Mouse (Mus musculus): ENCODE measurements around the gene Hnf4a. TPM values are rescaled to one million over a fixed set of nuclear protein-coding genes. Genes with fewer than 3 reads are reported as not detected.

Gene Hnf4a
- total RNA-seq, 2 experiments from 2014 or later, result 0.05 TPM; not detected in 1

DNA sequence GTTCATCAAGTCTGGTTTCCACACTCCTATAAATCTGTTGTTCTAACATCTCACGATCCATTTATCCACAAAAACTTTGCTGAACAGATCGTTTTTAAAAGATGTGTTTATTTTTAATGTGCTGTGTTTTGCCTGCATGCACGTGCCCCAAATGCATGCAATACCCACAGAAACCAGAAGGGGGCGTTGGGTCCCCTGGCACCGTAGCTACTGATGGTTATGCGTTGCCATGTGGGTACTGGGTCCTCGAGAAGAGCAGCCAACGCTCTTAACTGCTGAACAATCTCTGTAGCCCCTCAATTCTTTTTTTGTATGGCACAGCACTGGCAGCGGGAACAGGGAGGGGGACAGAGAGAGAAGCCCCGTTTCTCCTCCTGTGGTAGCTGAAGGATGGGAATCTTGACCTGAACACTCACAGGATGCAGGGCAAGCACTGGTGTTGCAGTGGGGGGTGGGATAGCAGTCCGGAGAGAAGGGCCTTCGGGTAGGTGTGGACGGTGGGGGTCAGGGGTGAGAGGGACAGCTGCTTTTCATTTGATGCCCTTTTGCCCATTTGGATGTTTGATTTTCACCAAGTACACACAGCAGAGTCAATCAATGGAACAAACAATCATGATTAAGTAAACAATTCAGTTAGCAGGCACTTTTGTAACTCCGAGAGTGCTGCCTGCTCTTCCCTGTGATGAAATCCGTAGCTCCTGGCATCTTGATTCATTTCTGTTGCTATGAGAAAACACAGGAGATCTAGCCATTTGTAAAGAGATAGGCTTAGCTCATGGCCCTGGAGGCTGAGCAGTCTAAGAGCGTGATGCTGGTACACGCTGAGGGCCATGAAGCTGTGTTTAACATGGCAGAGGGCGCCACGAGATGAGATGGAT lies 80.0 kb downstream of the Hnf4a start:
- peak in 1 of 2 experiments; percentile 43 for DNase-seq

DNA sequence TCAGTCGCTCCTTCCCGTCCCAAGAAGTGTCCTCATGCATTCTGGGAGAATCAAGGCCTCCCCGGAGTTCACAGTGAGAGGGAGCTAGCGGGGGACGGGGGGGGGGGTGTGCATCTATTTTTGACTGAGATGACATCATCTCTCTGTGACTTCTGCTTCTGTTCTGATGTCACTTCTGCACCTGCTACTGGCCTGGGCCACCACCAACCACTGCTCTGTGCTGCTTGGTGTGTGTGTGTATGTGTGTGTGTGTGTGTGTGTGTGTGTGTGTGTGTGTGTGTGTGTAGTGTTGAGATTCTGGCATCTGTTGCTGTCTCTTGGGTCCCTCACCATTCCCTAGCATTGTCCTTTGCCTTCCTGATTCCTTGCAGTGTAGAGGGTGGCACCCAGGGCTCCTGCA lies 80.9 kb downstream of the Hnf4a start:
- intact Hi-C loops (cut with DNase I), result no loop called here
- DNase-seq, result no peak

More for the DNA sequence above, 80.0 kb downstream of the Hnf4a start:
- intact Hi-C loops (cut with DNase I), result no loop called here

GRCm38 (mm10) chr2:163590211-163590610 lies 83.6 kb downstream of the Hnf4a start:
- DNase-seq, result no peak
- intact Hi-C loops (cut with DNase I), result no loop called here

DNA sequence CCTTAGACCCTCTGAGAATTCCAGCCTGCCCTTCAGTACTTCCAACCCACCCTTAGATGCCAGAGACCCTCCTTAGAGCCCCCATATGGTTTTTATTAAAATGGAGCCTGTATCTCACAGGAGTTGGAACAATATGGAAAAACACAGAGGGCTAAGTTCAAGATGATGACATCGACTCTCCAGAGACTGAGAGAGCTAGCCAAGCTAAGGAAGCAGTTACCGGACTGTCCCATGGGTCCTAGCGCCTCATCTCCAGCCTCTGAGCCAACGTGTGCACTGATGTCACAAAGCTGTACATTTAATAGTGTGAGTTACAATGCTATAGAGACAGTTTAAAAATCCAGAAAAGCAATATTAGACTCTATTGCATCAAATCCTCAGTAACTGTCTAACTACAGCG lies 84.4 kb downstream of the Hnf4a start:
- no peak for DNase-seq
- intact Hi-C loops (cut with DNase I), result no loop called here

DNA sequence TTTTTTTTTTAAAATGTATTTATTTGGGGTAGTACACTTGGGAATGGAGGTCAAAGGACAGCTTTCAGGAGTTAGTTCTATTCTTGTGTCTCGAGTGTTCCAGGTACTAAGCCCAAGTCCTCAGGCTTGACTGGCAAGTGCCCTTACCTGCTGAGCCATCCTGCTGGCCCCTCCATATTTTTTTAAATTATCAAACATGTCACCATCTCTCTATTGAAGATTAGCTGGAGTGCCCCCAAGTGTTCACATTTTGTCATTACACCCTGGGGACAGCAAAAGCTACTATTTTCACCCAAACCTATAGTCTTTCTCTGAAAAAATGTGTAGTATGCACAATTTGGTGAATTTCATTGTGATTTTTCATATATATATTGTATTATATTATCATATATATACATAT lies 85.5 kb downstream of the Hnf4a start:
- intact Hi-C loops (cut with DNase I), result no loop called here

DNA sequence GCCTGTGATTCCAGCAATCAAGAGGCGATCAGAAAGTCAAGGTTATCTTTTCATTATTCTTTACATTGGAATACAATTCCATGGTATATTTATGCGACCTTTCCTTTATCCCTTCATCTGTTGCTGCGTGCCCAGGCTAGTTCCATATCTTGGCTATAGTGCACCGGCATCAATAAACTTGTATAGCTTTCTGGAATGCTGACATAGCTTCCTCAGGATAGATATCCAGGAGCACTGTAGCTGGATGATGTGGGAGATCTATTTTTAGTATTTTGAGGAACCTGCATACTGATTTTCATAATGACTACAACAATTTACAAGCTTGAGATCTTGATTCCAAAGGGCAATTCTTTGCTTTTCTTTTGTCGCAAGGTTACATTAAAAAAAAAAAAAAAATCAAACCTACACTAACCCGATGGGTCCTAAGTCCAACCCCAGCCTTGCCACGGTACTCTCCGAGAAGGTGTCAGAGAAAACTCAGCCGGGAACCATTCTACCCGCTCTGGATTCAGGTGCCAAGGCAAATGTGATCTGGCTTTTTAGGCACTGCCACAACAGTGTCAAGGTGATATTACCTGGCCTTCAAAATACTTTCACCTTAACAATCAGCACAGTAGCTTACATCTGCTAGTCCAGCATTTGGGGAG lies 87.2 kb downstream of the Hnf4a start:
- DNase-seq, result no peak
- intact Hi-C loops (cut with DNase I), result no loop called here

More for the DNA sequence above, 85.5 kb downstream of the Hnf4a start:
- peak in 1 of 2 experiments; percentile 50 for DNase-seq

DNA sequence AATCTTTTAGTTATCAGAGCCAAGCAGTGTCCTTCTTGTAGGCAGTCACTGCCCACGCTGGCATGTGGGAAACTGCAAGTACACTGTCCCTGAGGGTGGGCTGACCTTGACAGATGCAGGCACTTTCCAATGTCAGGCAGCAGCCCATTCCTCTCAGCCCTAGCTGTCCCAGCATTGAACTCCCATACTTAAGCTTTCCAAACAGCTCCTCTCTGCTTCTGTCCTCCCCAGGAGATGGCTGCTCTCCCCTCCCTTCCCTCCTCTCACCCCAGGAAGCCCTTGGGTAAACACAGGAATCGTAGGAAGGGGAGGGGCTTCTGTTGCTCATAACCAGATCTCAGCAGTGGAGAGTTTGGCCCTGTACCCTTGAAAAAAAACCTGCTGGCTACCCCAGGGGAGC lies 88.5 kb downstream of the Hnf4a start:
- DNase-seq, result peak in 1 of 2 experiments; percentile 25
- intact Hi-C loops (cut with DNase I), result no loop called here

DNA sequence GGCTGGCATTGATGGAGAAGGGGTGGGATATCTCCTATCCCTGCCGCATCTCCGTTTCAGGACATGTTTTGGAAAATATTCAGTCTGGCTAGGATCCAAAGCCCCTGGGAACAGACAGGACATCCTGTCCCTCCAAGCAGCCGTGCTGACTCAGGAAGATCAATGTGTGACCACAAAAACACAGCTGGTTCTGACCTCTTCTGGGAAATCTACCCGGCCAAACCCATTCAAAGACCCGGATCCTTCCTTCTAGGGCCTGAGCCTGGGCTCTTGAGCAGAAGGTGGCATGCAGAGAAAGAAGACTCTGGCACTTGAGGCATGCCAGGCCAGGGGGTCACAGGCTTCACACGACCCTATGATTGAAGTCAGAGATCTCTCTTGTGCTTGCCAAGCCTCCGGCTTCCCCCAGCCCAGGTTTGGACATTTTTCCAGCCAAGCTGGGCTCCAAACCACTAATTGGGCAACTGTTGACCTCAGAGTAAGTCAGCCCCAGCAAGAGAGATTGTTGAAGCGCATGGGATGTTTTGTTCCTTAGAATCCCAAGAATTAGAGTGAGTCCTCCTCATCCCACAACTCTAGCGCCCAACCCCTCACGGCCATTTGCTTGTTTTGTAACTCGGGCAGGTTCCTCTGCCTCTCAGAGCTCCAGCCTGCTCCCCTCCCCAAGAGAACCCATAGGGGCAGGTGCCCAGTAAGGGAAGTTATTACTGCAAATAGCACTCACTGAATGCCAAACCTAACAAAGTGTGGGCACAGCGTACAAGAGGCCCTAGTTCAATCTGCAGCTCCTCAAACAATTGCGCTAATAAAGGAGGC lies 89.7 kb downstream of the Hnf4a start:
- intact Hi-C loops (cut with DNase I), result no loop called here
- DNase-seq, result peak; percentile 67 to 73

DNA sequence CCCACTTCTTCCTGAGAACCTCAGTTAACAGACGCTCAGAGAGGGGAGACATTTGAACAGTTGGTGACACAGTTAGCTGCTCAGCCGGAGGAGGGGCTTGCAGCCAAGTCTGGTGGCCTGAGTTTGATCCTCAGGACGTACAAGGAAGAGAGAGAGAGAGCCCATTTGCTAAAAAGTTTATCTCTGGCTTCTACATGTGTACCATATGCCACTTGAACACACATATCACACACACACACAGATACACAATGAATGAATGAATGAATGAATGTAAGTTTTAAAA lies 90.2 kb downstream of the Hnf4a start:
- intact Hi-C loops (cut with DNase I), result no loop called here
- DNase-seq, result no peak

DNA sequence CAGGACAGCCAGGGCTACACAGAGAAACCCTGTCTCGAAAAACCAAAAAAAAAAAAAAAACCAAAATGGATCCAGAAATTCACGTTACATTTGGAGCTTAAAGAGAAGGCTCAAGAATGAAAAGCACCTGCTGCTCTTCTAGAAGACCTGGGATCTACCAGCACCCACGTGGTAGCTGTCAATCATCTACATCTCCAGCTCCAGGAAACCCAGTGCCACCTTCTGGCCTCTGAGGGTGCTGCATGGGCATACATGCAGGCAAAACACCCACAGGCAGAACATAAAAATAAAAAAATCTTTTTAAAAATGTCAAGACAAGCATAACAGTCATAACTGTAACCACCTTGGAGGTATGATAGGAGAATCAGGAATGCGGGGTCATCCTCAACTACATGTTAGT lies 91.1 kb downstream of the Hnf4a start:
- DNase-seq, result peak; percentile 32 to 54
- intact Hi-C loops (cut with DNase I), result no loop called here

- intact Hi-C loops (cut with DNase I), result loop anchor here (1.0 kb wide), 1 partner anchor 65 kb away; no protein-coding TSS in a partner anchor
These were observed 92.6 kb downstream of the Hnf4a start for GRCm38 (mm10) chr2:163599226-163599625.

DNA sequence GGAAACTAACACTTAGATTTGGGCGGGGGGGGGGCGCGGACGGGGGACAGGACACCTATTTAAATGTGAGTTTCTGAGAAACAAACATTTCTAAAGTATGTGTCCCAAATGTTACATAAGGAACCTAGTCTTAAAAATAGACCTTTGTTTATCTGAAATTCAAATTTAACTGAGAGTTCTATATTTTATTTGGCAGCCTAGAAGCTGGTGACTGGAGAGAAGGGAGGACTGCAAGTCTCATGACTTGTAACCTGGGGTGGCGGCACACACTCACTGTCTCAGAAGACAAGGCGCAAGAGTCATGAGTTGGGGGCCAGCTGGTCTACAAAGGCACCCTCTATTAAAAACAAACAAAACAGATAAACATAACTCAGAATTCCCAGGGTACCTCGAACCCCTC lies 94.5 kb downstream of the Hnf4a start:
- no peak for DNase-seq
- intact Hi-C loops (cut with DNase I), result loop anchor here (5.0 to 10.0 kb wide), 3 partner anchors 36 to 221 kb away; partner anchors contain the start of gene Ccn5

More at GRCm38 (mm10) chr2:163599226-163599625, 92.6 kb downstream of the Hnf4a start:
- DNase-seq, result peak; percentile 74 to 84

DNA sequence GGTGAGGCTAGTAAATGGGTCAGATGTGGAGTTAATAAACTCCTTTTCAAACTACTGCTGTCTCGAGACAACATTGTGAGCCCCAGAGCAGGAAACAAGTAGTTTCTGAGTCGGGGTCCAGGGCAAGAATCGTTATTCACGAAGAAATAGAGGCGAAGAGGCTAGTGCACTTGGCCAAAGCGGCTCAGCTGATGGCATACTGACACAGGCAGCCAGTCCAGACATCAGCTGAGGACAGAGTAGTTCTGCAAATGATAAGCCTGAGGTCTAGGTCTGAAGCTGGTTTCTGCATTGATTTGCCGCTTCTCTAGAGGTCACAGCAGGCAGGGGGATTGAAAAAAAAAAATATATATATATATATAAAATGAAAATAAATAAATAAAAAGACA lies 95.1 kb downstream of the Hnf4a start:
- DNase-seq, result no peak
- intact Hi-C loops (cut with DNase I), result loop anchor here (1.0 to 10.0 kb wide), 4 partner anchors 36 to 221 kb away; partner anchors contain the start of gene Ccn5

DNA sequence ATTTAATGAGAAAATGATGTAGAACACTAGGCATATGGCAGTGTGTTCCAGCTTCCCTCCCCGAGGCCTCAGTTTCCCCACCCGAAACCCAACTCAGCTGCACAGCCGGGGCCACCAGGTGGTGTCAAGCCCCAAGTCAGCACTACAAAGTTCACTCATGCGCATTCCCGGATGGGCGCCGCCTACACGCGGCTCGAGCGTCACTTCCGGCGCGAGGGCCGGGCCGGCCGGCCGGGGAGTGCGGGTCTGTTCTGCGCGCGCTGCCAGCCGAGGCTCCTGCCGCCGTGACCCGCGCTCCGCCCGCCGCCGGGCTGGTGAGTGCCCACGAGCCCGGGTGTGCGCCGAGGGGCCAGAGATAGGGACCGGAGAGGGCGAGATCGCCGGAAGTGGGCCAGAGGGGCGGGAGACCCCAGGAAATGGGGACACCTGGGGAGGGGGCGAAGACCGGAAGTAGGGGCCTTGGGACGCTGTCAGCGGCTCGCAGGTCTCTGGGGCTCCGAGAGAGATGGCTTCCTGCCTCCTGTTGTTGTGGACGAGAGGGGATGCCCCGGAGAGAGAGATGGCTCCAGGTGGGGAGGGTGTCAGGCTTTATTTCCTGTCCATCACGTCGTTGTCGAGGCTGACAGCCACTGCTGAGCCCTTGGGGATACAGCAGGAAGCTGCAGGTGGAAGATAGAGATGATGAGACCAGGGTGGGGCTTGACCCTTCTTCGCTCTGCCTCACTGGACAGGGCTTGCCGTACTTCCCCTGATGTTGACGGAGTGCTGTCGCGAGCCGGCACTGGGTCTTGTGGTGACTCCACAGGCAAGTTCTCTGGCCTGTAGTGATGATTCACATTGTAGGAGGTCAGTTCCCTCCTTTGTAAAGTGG lies 95.7 kb downstream of the Hnf4a start, which contains the start of gene Ttpal:
Ttpal (plus strand) TSS at position 214 of the 871 bp plus-strand sequence.
- DNase-seq, result peak; percentile 91 to 92
- intact Hi-C loops (cut with DNase I), result loop anchor here (1.0 to 10.0 kb wide), 4 partner anchors 35 to 220 kb away; partner anchors contain the start of gene Ccn5

GRCm38 (mm10) chr2:163606161-163606560 lies 99.6 kb downstream of the Hnf4a start:
- intact Hi-C loops (cut with DNase I), result loop anchor here (10.0 kb wide), 1 partner anchor 179 kb away; no protein-coding TSS in a partner anchor
- DNase-seq, result no peak

DNA sequence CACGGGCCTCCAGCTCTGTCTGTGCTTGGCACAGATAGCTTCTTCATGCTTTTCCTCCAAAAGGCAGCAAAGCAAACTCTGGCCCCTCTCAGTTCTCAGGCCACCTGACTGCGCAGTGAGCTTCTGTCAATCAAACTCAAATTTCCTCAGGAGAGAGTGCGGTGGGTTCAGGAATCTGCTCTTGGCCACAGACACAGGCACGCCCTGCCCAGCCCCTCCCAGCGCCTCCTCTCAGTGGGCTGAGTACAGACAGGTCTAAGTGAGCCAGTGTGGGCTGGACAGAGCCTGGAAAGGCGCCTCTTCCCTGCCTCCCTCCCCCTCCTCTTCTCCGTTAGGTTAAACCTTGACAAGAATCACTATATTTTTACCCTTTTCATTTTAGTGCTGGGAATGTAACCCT lies 101.4 kb downstream of the Hnf4a start:
- intact Hi-C loops (cut with DNase I), result loop anchor here (10.0 kb wide), 1 partner anchor 177 kb away; no protein-coding TSS in a partner anchor
- no peak for DNase-seq

DNA sequence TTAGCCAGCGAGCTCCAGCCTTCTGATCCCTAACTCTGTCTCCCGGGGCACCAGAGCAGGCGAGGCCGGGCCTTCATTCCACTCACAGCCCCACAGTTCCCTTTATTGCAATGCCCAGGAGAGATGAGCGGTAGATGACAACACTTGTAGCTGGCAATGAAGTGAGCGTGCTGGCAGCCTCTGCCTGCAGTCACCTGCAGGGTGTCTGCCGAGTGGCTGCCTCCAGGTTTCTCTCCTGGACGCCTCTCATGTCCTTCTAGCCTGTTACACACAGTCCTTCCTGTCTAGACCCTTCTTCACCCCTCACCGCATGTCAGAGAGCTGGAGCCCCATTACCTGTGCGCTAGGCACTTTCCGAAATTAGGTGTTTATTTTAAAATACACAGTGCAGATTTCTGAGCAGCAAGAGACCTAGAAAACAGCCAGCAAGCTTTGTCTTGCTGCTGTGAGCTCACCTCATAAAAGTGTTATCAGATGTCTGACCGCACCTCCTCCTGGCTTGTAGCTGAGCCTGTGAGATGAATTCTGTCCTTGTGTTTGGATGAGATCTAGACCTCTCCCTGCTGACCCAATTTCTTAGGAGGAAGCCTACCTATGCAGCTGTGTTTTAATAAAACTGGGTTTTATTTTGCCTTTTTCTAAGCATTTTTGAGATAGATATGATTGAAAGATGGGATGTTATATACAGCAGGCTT lies 102.8 kb downstream of the Hnf4a start:
- intact Hi-C loops (cut with DNase I), result loop anchor here (10.0 kb wide), 1 partner anchor 175 kb away; no protein-coding TSS in a partner anchor
- DNase-seq, result peak in 1 of 2 experiments; percentile 28

DNA sequence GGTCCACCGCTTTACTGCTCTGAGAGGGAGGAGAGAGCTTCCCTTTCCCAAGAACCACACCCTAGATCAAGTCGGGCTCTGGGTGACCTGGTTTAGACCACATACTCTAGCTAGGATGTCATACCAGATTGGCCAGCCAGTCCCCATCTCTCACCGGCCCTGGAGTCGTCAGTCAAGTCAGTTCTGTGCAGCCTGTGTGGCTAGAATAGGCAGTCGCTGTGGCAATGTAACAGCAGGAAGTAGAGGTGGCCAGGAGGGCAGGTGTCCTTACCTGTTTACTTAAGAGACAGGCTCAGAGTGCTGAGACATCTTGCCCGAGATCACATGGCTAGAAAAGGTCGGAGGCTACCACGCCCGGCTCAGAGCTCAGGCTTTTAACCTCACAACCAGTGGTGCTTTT lies 104.6 kb downstream of the Hnf4a start:
- no peak for DNase-seq
- intact Hi-C loops (cut with DNase I), result loop anchor here (2.0 kb wide), 1 partner anchor 14 kb away; no protein-coding TSS in a partner anchor

DNA sequence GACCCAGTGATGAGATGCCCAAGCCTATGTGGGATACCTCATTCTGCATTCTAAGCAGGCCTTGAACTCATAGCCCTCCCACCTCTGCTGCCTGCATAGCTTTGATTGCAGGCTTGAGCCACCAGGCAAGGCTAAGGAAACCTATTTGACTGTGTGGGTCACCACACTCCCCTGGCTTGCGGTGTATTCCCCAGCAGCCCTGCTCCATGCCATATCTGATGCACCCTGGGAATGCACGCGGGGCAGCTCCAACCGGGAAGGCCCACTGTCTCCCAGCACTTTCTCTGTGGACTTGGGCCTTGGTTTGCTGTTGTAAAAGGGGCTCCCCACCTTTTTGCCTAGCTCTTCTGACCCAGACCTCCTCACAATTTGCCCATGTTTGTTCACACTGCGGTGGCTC lies 106.6 kb downstream of the Hnf4a start:
- DNase-seq, result no peak
- intact Hi-C loops (cut with DNase I), result no loop called here

Data from heart, postnatal 14 days (tissue).